Mouse (Mus musculus) heart, postnatal 0 days (tissue): ENCODE data around the gene Igf1r.

Experiments
- CTCF ChIP-seq: IDR thresholded peaks from 2 replicates; pipeline ENCODE4 v1.5.1; 2016; ENCODE audit warnings: antibody characterized with exemption, control low read depth, low read depth
- EP300 ChIP-seq: IDR thresholded peaks from 2 replicates; pipeline ENCODE4 v1.6.1; 2016; ENCODE audit warnings: antibody characterized with exemption, low read depth

DNA sequence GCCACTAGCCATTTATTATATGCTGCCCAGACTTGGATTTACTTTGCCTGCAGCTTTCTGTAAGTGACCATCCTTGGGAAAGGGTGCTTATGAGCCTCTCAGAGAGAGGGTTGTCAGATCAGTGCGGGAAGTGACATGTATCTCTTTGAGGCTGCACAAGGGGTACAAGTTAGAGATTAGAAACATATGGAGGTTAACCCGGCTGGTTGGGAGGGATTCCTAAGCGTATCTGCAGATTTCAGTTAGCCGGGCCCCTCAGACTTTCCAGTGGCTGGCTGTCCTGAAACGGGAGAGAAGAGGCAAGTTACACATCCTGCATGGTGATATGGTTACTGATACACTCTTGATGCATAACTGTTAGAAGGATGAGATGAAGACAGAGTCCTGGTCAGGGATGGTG lies 161.7 kb downstream of the Igf1r start:
- TF ChIP-seq CTCF (no peak), EP300 (no peak)
